Mouse (Mus musculus): ENCODE measurements around the gene Rrp9. TPM values are rescaled to one million over a fixed set of nuclear protein-coding genes. Genes with fewer than 3 reads are reported as not detected.
"Not testable (repeated sequence)": the region's sequence is repeated elsewhere in the genome, so short reads cannot be mapped to it uniquely, and the experiment has no call there.

Gene Rrp9
- total RNA-seq, 2 experiments from 2014 or later: 35.4 to 38.3 TPM

GRCm38 (mm10) chr9:106477649-106478048 is 1.9 kb downstream of the Rrp9 start:
- Histone ChIP-seq H3K27ac (peak overlapping the region; percentile 21; the same call in 1 of the 2 replicates), H3K4me3 (peak overlapping the region; percentile 74)
- intact Hi-C loops (cut with DNase I): loop anchor here (2.0 kb wide), 2 partner anchors 49 to 189 kb away; partner anchors contain the start of gene Rpl29
- TF ChIP-seq CTCF (IDR thresholded peaks at IDR 0.05): no peak
- DNase-seq (ENCODE audit: extremely low spot score in 1 of 2, low spot score in 2 of 2): peak; percentile 6 to 8

GRCm38 (mm10) chr9:106478101-106478500 is 2.3 kb downstream of the Rrp9 start:
- intact Hi-C loops (cut with DNase I): no loop called here
- no peak overlapping the region for H3K27ac ChIP-seq
- DNase-seq (ENCODE audit: extremely low spot score in 1 of 2, low spot score in 2 of 2): peak; percentile 5
- H3K4me3 ChIP-seq: peak overlapping the region; percentile 74
- no peak for TF ChIP-seq CTCF (IDR thresholded peaks at IDR 0.05)

- intact Hi-C loops (cut with DNase I): no loop called here
- Histone ChIP-seq H3K27ac (no peak overlapping the region), H3K4me3 (no peak overlapping the region)
- peak; percentile 5 to 7 for DNase-seq (ENCODE audit: extremely low spot score in 1 of 2, low spot score in 2 of 2)
- TF ChIP-seq CTCF (IDR thresholded peaks at IDR 0.05): no peak
These were observed 4.8 kb downstream of the Rrp9 start for GRCm38 (mm10) chr9:106480541-106480940.

- TF ChIP-seq CTCF (IDR thresholded peaks at IDR 0.05): no peak
- peak in 1 of 2 experiments; percentile 6 for DNase-seq (ENCODE audit: extremely low spot score in 1 of 2, low spot score in 2 of 2)
- intact Hi-C loops (cut with DNase I): no loop called here
These were observed 5.3 kb downstream of the Rrp9 start for GRCm38 (mm10) chr9:106481075-106481474.

GRCm38 (mm10) chr9:106481676-106482075 is 5.9 kb downstream of the Rrp9 start:
- DNase-seq (ENCODE audit: extremely low spot score in 1 of 2, low spot score in 2 of 2): peak in 1 of 2 experiments; percentile 7
- Histone ChIP-seq H3K4me3 (no peak overlapping the region), H3K27ac (no peak overlapping the region)
- no peak for TF ChIP-seq CTCF (IDR thresholded peaks at IDR 0.05)
- intact Hi-C loops (cut with DNase I): no loop called here

More at GRCm38 (mm10) chr9:106481075-106481474, 5.3 kb downstream of the Rrp9 start:
- no peak overlapping the region for H3K4me3 ChIP-seq
- H3K27ac ChIP-seq: no peak overlapping the region

- no peak overlapping the region for H3K27ac ChIP-seq
- H3K4me3 ChIP-seq: no peak overlapping the region
- no peak for TF ChIP-seq CTCF (IDR thresholded peaks at IDR 0.05)
- intact Hi-C loops (cut with DNase I): no loop called here
- no peak for DNase-seq (ENCODE audit: extremely low spot score in 1 of 2, low spot score in 2 of 2)
These were observed 6.9 kb downstream of the Rrp9 start for GRCm38 (mm10) chr9:106482578-106483115.

- H3K4me3 ChIP-seq: no peak overlapping the region
- DNase-seq (ENCODE audit: extremely low spot score in 1 of 2, low spot score in 2 of 2): peak in 1 of 2 experiments; percentile 8
- TF ChIP-seq CTCF (IDR thresholded peaks at IDR 0.05): no peak
These were observed 7.4 kb downstream of the Rrp9 start for GRCm38 (mm10) chr9:106483136-106483535.

GRCm38 (mm10) chr9:106483606-106484005 is 7.8 kb downstream of the Rrp9 start:
- TF ChIP-seq CTCF (IDR thresholded peaks at IDR 0.05): no peak
- intact Hi-C loops (cut with DNase I): no loop called here
- no peak for DNase-seq (ENCODE audit: extremely low spot score in 1 of 2, low spot score in 2 of 2)
- no peak overlapping the region for H3K4me3 ChIP-seq
- no peak overlapping the region for H3K27ac ChIP-seq

More at GRCm38 (mm10) chr9:106483136-106483535, 7.4 kb downstream of the Rrp9 start:
- intact Hi-C loops (cut with DNase I): no loop called here
- no peak overlapping the region for H3K27ac ChIP-seq

GRCm38 (mm10) chr9:106485076-106485475 is 9.3 kb downstream of the Rrp9 start:
- DNase-seq (ENCODE audit: extremely low spot score in 1 of 2, low spot score in 2 of 2): no peak
- intact Hi-C loops (cut with DNase I): no loop called here
- TF ChIP-seq CTCF (IDR thresholded peaks at IDR 0.05): no peak
- Histone ChIP-seq H3K4me3 (no peak overlapping the region), H3K27ac (no peak overlapping the region)

GRCm38 (mm10) chr9:106487602-106488001 is 11.8 kb downstream of the Rrp9 start:
- intact Hi-C loops (cut with DNase I); DNase-seq (ENCODE audit: extremely low spot score in 1 of 2, low spot score in 2 of 2); H3K27ac ChIP-seq; H3K4me3 ChIP-seq: not testable (repeated sequence)

GRCm38 (mm10) chr9:106499667-106500066 is 23.9 kb downstream of the Rrp9 start, which contains the start of gene Iqcf1:
Iqcf1 (plus strand) TSS chr9:106499967.
- intact Hi-C loops (cut with DNase I): no loop called here
- Histone ChIP-seq H3K27ac (no peak within 1 kb of the TSS), H3K4me3 (no peak within 1 kb of the TSS)
- no peak for TF ChIP-seq CTCF (IDR thresholded peaks at IDR 0.05)
- DNase-seq (ENCODE audit: extremely low spot score in 1 of 2, low spot score in 2 of 2): no peak

- Histone ChIP-seq H3K4me3 (no peak overlapping the region), H3K27ac (no peak overlapping the region)
- intact Hi-C loops (cut with DNase I): no loop called here
- no peak for DNase-seq (ENCODE audit: extremely low spot score in 1 of 2, low spot score in 2 of 2)
- TF ChIP-seq CTCF (IDR thresholded peaks at IDR 0.05): no peak
These were observed 26.1 kb downstream of the Rrp9 start for GRCm38 (mm10) chr9:106501846-106502245.

GRCm38 (mm10) chr9:106504246-106504645 is 28.5 kb downstream of the Rrp9 start:
- Histone ChIP-seq H3K27ac (no peak overlapping the region), H3K4me3 (no peak overlapping the region)
- TF ChIP-seq CTCF (IDR thresholded peaks at IDR 0.05): no peak
- intact Hi-C loops (cut with DNase I): no loop called here
- DNase-seq (ENCODE audit: extremely low spot score in 1 of 2, low spot score in 2 of 2): no peak

Data from left cerebral cortex, adult 2 months (tissue).